Mouse (Mus musculus) lung, embryonic 14.5 days (tissue): ENCODE measurements around the gene Mast4. TPM values are rescaled to one million over a fixed set of nuclear protein-coding genes. Genes with fewer than 3 reads are reported as not detected.

ENCODE experiments used
- ATAC-seq: fragments of 200-750 bp; cut with Nextera tagmentation; 2 replicates; pipeline ENCODE4 v1.8.0; 2017; ENCODE audit warnings: mild to moderate bottlenecking, moderate TSS enrichment, moderate library complexity; ENCODE audit not compliant: insufficient read depth
- DNase-seq: peaks from one replicate; pipeline ENCODE4 v3.0.0-alpha.2; 2015
- H3K27ac ChIP-seq: fragments of 300-500 bp; sonication (generic); 2 replicates; pipeline ENCODE4 v1.5.1; 2014; ENCODE audit warnings: low read depth, mild to moderate bottlenecking, moderate library complexity
- H3K27me3 ChIP-seq: fragments of 300-500 bp; sonication (generic); 2 replicates; pipeline ENCODE4 v1.6.1; 2014; ENCODE audit warnings: low read length, control low read depth; ENCODE audit not compliant: insufficient read depth
- H3K36me3 ChIP-seq: fragments of 300-500 bp; sonication (generic); 2 replicates; pipeline ENCODE4 v1.6.1; 2014; ENCODE audit warnings: control low read depth; ENCODE audit not compliant: insufficient read depth
- H3K4me1 ChIP-seq: fragments of 300-500 bp; sonication (generic); 2 replicates; pipeline ENCODE4 v1.6.1; 2014; ENCODE audit warnings: antibody characterized with exemption, control low read depth; ENCODE audit not compliant: insufficient read depth
- H3K4me2 ChIP-seq: fragments of 300-500 bp; sonication (generic); 2 replicates; pipeline ENCODE4 v1.6.1; 2014; ENCODE audit warnings: mild to moderate bottlenecking
- H3K4me3 ChIP-seq: fragments of 300-500 bp; sonication (generic); 2 replicates; pipeline ENCODE4 v1.5.1; 2014; ENCODE audit warnings: low read depth, low read length
- H3K9ac ChIP-seq: fragments of 300-500 bp; sonication (generic); 2 replicates; pipeline ENCODE4 v1.6.1; 2014
- H3K9me3 ChIP-seq: fragments of 300-500 bp; sonication (generic); 2 replicates; pipeline ENCODE4 v1.6.1; 2016; ENCODE audit warnings: low read depth, low read length, control low read depth
- CTCF ChIP-seq: IDR thresholded peaks from 2 replicates; pipeline ENCODE4 v1.5.1; 2016; ENCODE audit warnings: antibody characterized with exemption, low read depth
- WGBS: fragments of 180-500 bp; shearing (Covaris S2); extraction: QIAGEN DNeasy Blood & Tissue Kit; methylation state at CpG from one replicate; pipeline ENCODE4 v1.1.7; 2014; 5-methylcytosine and 5-hydroxymethylcytosine counted together
- polyA plus RNA-seq: library from polyadenylated mRNA; unstranded; fragments of >200 nt; fragmentation: Nextera tagmentation; extraction: Ambion mirVana; gene quantifications from 2 replicates; pipeline ENCODE4 v1.2.1, GENCODE M21; 2014

Mast4 gene
- polyA plus RNA-seq, 1 experiment from 2014 or later, result 30.8 TPM

DNA sequence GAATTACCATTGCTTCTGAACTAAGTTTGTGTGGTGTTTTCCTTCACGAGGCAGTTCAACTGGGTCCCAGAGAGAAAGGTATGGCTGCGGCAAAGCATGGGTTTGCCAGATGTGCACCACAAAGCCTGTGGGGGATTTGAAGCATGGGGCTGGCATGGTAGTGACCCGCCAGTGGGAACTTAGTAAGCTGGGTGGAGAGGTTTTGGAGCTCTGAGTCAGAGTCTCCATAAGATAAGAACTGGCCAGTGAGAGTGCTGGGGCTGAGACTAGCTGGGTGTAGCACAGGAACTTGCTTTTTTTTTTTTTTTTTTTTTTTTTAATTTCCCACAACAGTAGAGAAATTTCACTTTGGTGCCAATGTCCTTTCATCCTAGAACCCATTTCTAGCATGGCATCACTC is 73.9 kb downstream of the Mast4 start:
- no peak for TF ChIP-seq CTCF
- H3K36me3 ChIP-seq, result no peaks in the 10 kb centered on the region
- no peak overlapping the region for H3K4me2 ChIP-seq
- no peaks in the 10 kb centered on the region for H3K27me3 ChIP-seq
- DNase-seq (no peak), ATAC-seq (no peak)
- H3K9ac ChIP-seq, result no peak overlapping the region
- no peak overlapping the region for H3K4me3 ChIP-seq
- H3K4me1 ChIP-seq, result no peaks in the 10 kb centered on the region
- H3K9me3 ChIP-seq, result no peaks in the 10 kb centered on the region
- no peak overlapping the region for H3K27ac ChIP-seq
- 76% methylated on average over 3 of the region's 3 CpGs for WGBS

DNA sequence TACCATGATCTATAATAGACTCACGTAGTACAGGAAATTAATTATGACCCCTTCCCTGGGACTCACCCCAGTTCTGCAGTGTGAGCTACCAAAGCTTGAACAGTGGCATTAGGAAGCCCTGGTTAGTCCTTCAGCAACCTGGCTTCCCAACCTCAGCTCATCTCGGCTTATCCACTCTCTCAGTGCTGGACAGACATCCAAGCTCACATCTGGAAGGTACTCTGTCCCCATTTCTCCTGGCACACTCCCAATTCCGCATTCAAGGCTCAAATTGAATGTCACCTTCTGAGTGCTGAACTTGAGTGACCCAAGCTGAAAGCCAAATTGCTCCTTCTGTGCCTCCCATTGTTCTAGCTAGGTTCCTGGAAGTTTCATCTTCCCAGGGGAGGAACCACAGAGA is 76.2 kb downstream of the Mast4 start:
- Histone ChIP-seq H3K4me1 (no peaks in the 10 kb centered on the region), H3K9me3 (no peaks in the 10 kb centered on the region), H3K27me3 (no peaks in the 10 kb centered on the region), H3K4me2 (no peak overlapping the region), H3K4me3 (no peak overlapping the region), H3K9ac (no peak overlapping the region), H3K36me3 (no peaks in the 10 kb centered on the region), H3K27ac (no peak overlapping the region)
- DNase-seq (no peak), ATAC-seq (no peak)
- no peak for TF ChIP-seq CTCF
- WGBS, result 45% methylated on average over 3 of the region's 3 CpGs

DNA sequence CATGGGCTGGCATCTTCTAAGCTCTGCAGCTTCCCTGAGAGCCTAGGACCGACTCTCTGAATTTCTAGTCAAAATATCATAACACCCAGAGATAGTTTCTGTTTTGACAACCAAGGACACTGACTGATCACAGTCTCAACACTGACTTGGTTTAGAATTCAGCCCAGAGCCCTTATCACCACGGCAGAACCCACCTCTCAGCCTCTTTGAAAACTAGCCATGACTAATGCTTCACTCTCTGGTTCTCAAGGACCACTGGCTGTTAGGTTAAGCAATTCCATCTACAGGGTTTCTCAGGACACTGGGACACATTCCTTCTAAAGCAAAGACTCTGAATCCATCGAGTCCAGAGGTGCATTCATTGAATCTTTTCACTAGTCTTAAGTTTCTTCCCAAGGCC is 79.4 kb downstream of the Mast4 start:
- TF ChIP-seq CTCF, result no peak
- Histone ChIP-seq H3K4me3 (no peak overlapping the region), H3K4me2 (no peak overlapping the region), H3K36me3 (no peaks in the 10 kb centered on the region), H3K27ac (no peak overlapping the region), H3K9me3 (no peaks in the 10 kb centered on the region), H3K4me1 (no peaks in the 10 kb centered on the region), H3K9ac (no peak overlapping the region), H3K27me3 (no peaks in the 10 kb centered on the region)
- WGBS, result 55% methylated on average over 3 of the region's 3 CpGs
- no peak for DNase-seq
- no peak for ATAC-seq

DNA sequence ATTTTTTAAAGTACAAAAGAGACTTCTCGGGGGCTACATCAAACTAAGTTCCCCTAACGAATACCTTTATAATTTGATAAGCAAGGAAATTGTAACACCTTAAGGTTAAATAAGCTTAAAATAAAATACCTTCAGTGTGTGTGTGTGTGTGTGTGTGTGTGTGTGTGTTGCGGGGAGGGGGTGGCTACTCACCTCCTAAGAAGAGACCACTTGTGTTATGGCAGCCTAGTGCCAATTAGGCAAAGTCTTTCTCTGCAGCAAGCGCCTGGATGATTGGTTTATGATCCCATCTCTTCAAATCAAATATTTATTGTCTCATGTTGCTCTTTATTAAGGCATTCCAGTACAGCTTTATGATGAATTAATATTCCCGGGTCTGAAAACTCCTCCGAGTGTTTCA is 81.2 kb downstream of the Mast4 start:
- WGBS, result 83% methylated on average over 6 of the region's 6 CpGs
- H3K9me3 ChIP-seq, result no peaks in the 10 kb centered on the region
- H3K4me3 ChIP-seq, result no peak overlapping the region
- ATAC-seq, result no peak
- no peak overlapping the region for H3K4me2 ChIP-seq
- no peak overlapping the region for H3K27ac ChIP-seq
- H3K4me1 ChIP-seq, result no peaks in the 10 kb centered on the region
- no peak overlapping the region for H3K9ac ChIP-seq
- no peak for DNase-seq
- H3K27me3 ChIP-seq, result no peaks in the 10 kb centered on the region
- H3K36me3 ChIP-seq, result no peaks in the 10 kb centered on the region
- TF ChIP-seq CTCF, result no peak

DNA sequence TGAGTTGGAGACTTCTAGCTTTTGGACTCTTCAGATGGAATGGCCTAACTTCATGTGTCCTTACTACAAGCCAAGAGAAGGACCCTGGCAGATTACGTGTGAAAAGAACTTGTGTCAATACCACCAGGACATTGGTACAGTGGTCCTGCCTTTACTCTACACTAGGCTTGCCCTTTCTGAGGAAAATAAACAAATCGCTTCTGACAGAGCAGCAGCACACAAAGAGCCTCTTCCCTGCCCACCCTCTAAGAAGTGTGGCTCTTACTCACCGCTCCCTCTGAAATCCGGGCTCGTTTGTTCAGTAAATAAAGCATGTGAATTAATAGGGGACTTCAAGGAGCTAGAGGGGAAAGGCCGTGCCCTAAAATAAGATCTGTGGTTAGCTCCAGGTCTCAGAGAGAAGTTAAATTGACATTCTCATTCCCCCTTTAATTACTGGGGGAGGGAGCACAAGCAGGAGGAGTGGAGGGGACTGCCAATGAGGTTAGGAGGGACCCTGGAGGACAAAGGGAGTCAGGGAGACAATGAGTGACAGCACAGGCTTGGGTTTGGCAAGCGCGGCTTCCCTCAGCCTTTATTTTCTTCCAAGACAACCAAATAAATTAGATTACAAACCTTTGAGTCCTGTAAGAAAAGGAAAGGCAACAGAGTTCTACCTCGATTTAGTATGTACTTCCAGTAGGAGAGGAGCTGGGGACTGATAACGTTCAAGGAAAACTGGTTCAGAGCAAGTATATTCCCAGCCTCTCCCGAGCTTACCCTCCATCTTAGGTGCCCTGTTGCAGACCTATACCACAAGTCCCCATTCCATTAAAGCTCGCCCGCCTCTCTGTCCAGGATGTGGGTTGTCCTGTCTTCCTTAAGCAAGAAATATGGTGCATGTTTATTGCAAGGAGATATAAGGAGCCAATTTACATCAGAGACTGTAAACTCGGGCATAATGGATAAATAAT is 85.9 kb downstream of the Mast4 start:
- H3K4me3 ChIP-seq, result no peak overlapping the region
- H3K9ac ChIP-seq, result no peak overlapping the region
- H3K36me3 ChIP-seq, result no peaks in the 10 kb centered on the region
- 35% methylated on average over 14 of the region's 14 CpGs for WGBS
- ATAC-seq (peak; percentile 24; the same call in 1 of the 2 replicates), DNase-seq (no peak)
- H3K4me1 ChIP-seq, result no peaks in the 10 kb centered on the region
- H3K27ac ChIP-seq, result no peak overlapping the region
- no peak overlapping the region for H3K4me2 ChIP-seq
- no peak for TF ChIP-seq CTCF
- no peaks in the 10 kb centered on the region for H3K27me3 ChIP-seq
- H3K9me3 ChIP-seq, result no peaks in the 10 kb centered on the region

DNA sequence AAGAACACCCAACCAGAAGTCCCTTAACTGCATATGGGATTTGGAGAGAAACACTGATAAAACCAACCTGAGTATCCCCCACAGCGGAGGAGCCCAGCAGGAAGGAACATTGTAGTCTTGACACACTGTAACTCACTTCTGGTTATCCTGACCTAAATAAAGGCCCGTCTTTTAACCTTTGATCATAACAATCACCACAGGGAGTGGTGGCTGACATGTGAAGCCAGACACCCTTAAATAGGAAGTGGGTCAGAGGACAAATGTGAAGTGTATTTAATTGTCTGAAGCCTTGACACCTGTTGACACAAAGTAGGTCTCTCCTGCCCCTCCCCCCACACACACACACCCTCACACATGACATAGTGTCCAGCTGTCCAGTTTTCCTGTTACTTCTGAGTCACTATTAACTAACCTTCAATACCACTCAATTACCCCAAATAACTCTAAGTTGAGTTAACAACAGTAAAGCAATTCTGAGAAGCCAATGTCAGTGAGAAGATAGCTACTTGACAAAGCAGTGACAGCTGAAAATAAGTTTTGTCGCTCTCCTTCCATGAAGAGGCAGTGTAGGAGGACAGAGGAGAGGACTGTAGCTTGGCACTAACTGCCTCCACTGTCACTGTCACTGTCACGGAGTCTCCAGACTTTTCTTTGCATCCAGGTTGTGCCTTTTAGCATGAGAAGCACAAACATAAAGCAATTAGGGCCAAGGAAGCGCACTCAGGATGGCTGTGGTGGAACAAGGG is 87.2 kb downstream of the Mast4 start:
- no peak for ATAC-seq
- no peaks in the 10 kb centered on the region for H3K4me1 ChIP-seq
- no peaks in the 10 kb centered on the region for H3K36me3 ChIP-seq
- no peak for DNase-seq
- no peaks in the 10 kb centered on the region for H3K9me3 ChIP-seq
- H3K27me3 ChIP-seq, result no peaks in the 10 kb centered on the region
- H3K4me2 ChIP-seq, result no peak overlapping the region
- 54% methylated on average over 5 of the region's 5 CpGs for WGBS
- no peak overlapping the region for H3K4me3 ChIP-seq
- no peak overlapping the region for H3K9ac ChIP-seq
- no peak for TF ChIP-seq CTCF
- no peak overlapping the region for H3K27ac ChIP-seq

DNA sequence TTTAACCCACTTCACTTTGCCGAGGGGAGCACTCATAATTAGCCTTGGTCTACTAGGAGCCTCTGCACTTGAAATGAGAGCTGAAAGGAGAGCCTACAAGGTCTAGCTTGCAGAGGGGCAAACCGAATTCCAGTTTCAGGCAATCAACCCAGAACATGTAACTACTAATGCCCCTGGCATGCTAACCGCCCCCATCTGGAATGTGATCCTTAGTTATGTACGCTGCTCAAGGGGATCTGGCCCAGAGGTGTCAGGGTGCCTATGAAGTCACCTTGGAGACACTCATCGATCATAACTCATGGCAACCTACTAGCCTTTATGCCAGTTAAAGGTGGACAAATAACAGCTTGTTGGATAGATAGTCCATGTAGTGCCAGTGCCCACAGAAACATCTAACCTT is 88.9 kb downstream of the Mast4 start:
- H3K9ac ChIP-seq, result no peak overlapping the region
- H3K27ac ChIP-seq, result no peak overlapping the region
- no peaks in the 10 kb centered on the region for H3K36me3 ChIP-seq
- no peaks in the 10 kb centered on the region for H3K27me3 ChIP-seq
- no peaks in the 10 kb centered on the region for H3K9me3 ChIP-seq
- ATAC-seq (no peak), DNase-seq (no peak)
- TF ChIP-seq CTCF, result no peak
- WGBS, result 83% methylated on average over 5 of the region's 5 CpGs
- no peak overlapping the region for H3K4me2 ChIP-seq
- H3K4me3 ChIP-seq, result no peak overlapping the region
- H3K4me1 ChIP-seq, result no peaks in the 10 kb centered on the region
